Mouse (Mus musculus): Measurements from ENCODE around the gene Vmn1r35. TPM values are rescaled to one million over a fixed set of nuclear protein-coding genes. Genes with fewer than 3 reads are reported as not detected.

Gene Vmn1r35
- polyA plus RNA-seq (2012; rRNA removed) = not detected in 2 replicates

DNA sequence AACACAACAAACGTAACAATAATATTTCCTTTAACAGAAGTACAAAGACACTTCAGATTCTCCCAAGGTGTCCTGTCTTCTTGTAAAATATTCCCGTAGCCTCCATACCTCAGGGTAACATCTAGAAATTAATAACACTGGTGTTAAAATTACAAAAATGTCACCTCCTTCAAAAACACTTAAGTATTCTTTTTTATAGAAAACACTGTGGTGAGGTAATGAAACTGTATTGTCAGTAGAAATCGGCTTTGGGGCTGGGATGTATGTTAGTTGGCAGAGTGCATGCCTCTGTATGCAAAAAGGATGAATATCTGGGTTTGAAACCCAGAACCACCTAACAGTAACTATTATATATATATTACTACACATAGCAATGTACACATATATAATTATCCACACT lies at the start of gene Vmn1r35:
TSS of gene Vmn1r35 (minus strand) at position 101 of the 400 bp plus-strand sequence.

DNA sequence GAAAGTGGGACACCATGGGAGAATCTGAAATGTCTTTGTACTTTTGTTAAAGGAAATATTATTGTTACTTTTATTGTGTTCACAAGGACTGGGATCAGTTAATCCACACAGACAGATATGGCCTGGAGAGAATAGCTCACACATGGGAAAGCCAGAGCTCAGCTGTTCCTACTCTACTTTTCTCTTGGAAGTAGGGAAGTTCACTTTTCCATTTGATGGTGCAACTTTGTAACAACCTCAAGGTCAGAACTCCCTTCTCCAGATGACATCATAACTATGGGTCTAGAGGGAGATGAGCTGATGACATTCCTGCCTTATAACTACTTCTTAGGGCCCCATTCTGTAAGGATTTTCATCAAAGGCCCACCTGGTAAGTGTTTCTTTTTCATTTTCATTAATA lies 43.4 kb upstream of the Vmn1r35 start, which contains the start of gene Vmn1r37:
TSS of gene Vmn1r37 (plus strand) at position 301 of the 400 bp plus-strand sequence.

DNA sequence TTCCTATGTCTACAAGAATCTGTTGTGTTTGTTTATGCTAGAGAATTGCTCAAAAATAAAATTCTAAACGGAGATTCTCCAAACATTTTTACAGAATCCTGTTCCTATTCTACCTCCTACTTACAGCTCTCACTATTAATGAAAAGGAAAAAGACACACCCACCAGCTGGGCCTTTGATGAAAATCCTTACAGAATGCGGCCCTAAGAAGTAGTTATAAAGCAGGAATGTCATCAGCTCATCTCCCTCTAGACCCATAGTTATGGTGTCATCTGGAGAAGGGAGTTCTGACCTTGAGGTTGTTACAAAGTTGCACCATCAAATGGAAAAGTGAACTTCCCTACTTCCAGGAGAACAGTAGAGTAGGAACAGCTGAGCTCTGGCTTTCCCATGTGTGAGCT lies 33.4 kb upstream of the Vmn1r35 start, which contains the start of gene Vmn1r36:
TSS of gene Vmn1r36 (minus strand) at position 101 of the 400 bp plus-strand sequence.

DNA sequence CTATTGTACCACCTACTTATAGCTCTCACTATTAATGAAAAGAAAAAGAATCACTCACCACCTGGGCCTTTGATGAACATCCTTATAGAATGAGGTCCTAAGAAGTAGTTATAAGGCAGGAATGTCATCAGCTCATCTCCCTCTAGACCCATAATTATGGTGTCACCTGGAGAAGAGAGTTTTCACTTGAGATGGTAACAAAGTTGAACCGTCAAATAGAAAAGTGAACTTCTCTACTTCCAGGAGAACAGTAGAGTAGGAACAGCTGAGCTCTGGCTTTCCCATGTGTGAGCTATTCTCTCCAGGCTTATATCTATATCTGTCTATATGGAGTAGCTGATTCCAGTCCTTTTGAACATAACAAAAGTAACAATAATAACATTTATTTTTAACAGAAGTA lies 41.9 kb downstream of the Vmn1r35 start, which contains the start of gene Vmn1r34:
TSS of gene Vmn1r34 (minus strand) at position 101 of the 400 bp plus-strand sequence.

Other genes with a start within 250 kb of the Vmn1r35 start
- 24.2 and 27.3 TPM in 2 replicates for gene Mad2l1, start 150.5 kb downstream of the Vmn1r35 start, polyA plus RNA-seq (2012; rRNA removed)
- not detected in 2 replicates for gene Vmn1r32, start 125.8 kb downstream of the Vmn1r35 start, polyA plus RNA-seq (2012; rRNA removed)
- gene Vmn1r33, start 67.6 kb downstream of the Vmn1r35 start, polyA plus RNA-seq (2012; rRNA removed) = not detected in 2 replicates
- gene Vmn1r34, start 42.0 kb downstream of the Vmn1r35 start, polyA plus RNA-seq (2012; rRNA removed) = not detected in 2 replicates
- gene Vmn1r36, start 33.3 kb upstream of the Vmn1r35 start, polyA plus RNA-seq (2012; rRNA removed) = not detected in 2 replicates
- gene Vmn1r37, start 43.5 kb upstream of the Vmn1r35 start, polyA plus RNA-seq (2012; rRNA removed) = not detected in 2 replicates
- gene Vmn1r38, start 96.7 kb upstream of the Vmn1r35 start, polyA plus RNA-seq (2012; rRNA removed) = not detected in 2 replicates
- not detected in 2 replicates for gene Vmn1r39, start 124.7 kb upstream of the Vmn1r35 start, polyA plus RNA-seq (2012; rRNA removed)
- gene Gng12, start 210.5 kb upstream of the Vmn1r35 start, polyA plus RNA-seq (2012; rRNA removed) = 26.0 and 26.9 TPM in 2 replicates

Data from liver, embryonic 18 days (tissue).